Comparison of ENCODE assay signal across 16 mouse cellular contexts in genomic region chr3:123591319-123591718, GRCm38 (mm10).
DNase-seq lines count a peak whose midpoint lies in the region; ATAC-seq and TF ChIP-seq lines count a peak whose summit lies in the region.
"Had no signal": no experiment of that assay in that cellular context is flagged by ENCODE, and none has a peak within 500 bp of the region (broad histone marks: within the 10 kb centered on the region; RNA-seq: fewer than 3 reads in every experiment).

No protein-coding gene starts in this region.

- H3K9me3 ChIP-seq in E14TG2a.4 (ENCODE audit: low read length) = no peaks in the 10 kb centered on the region
- H3K9me3 ChIP-seq in stomach, postnatal 0 days (ENCODE audit: control insufficient read depth, low read length) = no peaks in the 10 kb centered on the region
- H3K9me3 ChIP-seq: hindbrain, embryonic 10.5 days; intestine, embryonic 15.5 days; liver, embryonic 13.5 days; midbrain, embryonic 13.5 days; neural tube, embryonic 12.5 days; stomach, embryonic 15.5 days had no signal

- H3K36me3 ChIP-seq in E14TG2a.4 (ENCODE audit: insufficient read depth, low read length) = no peaks in the 10 kb centered on the region
- no peaks in the 10 kb centered on the region for H3K36me3 ChIP-seq in stomach, postnatal 0 days (ENCODE audit: control insufficient read depth, insufficient read depth, low read length)
- H3K36me3 ChIP-seq: G1E; hindbrain, embryonic 10.5 days; intestine, embryonic 15.5 days; liver, embryonic 13.5 days; neural tube, embryonic 12.5 days; stomach, embryonic 15.5 days had no signal

- ATAC-seq in stomach, postnatal 0 days (ENCODE audit: low FRiP score, low TSS enrichment) = no peak
- ATAC-seq in monocyte, adult 5-6 weeks (replicated peaks; ENCODE audit: insufficient number of reproducible peaks, low FRiP score, low TSS enrichment, poor library complexity, severe bottlenecking) = no peak
- ATAC-seq: intestine, embryonic 15.5 days; midbrain, embryonic 13.5 days had no signal

- H3K27ac ChIP-seq in layer of hippocampus, adult 2 months = no peak overlapping the region
- no peak overlapping the region for H3K27ac ChIP-seq in stomach, postnatal 0 days (replicated peaks)
- H3K27ac ChIP-seq: hindbrain, embryonic 10.5 days; intestine, embryonic 15.5 days; liver, embryonic 13.5 days; midbrain, embryonic 13.5 days; neural tube, embryonic 12.5 days; stomach, embryonic 15.5 days had no signal

- H3K4me2 ChIP-seq in stomach, postnatal 0 days (replicated peaks; ENCODE audit: low read depth) = no peak overlapping the region
- H3K4me2 ChIP-seq: intestine, embryonic 15.5 days; liver, embryonic 13.5 days; midbrain, embryonic 13.5 days; neural tube, embryonic 12.5 days; stomach, embryonic 15.5 days had no signal

- no peak overlapping the region for H3K9ac ChIP-seq in stomach, postnatal 0 days (ENCODE audit: low read length)
- H3K9ac ChIP-seq: intestine, embryonic 15.5 days; liver, embryonic 13.5 days; midbrain, embryonic 13.5 days; neural tube, embryonic 12.5 days; stomach, embryonic 15.5 days had no signal

- 62% methylated on average over 17 of the region's 17 CpGs for WGBS in stomach, postnatal 0 days

- DNase-seq in layer of hippocampus, adult 2 months (ENCODE audit: low spot score in 2 of 2) = no peak
- DNase-seq in layer of hippocampus, postnatal 10 days (ENCODE audit: low spot score in 2 of 2) = no peak
- DNase-seq in R1 (ENCODE audit: low read depth, low spot score) = peak; percentile 45
- DNase-seq in stomach, postnatal 0 days (ENCODE audit: low spot score) = peak; percentile 14
- DNase-seq in gastrocnemius, adult 18-20 months (ENCODE audit: low spot score) = no peak
- DNase-seq: cerebellum, adult 2 months; liver, embryonic 13.5 days; lung, postnatal 36 days had no signal

- H3K4me3 ChIP-seq in layer of hippocampus, adult 2 months = no peak overlapping the region
- H3K4me3 ChIP-seq in E14TG2a.4 (replicated peaks; ENCODE audit: low read length) = no peak overlapping the region
- no peak overlapping the region for H3K4me3 ChIP-seq in stomach, postnatal 0 days (ENCODE audit: low read depth, low read length)
- H3K4me3 ChIP-seq: hindbrain, embryonic 10.5 days; intestine, embryonic 15.5 days; liver, embryonic 13.5 days; midbrain, embryonic 13.5 days; neural tube, embryonic 12.5 days; stomach, embryonic 15.5 days had no signal

- no peak for TF ChIP-seq EP300 in stomach, postnatal 0 days (optimal IDR thresholded peaks at IDR 0.05)

- H3K4me1 ChIP-seq in E14TG2a.4 (replicated peaks; ENCODE audit: low read depth, low read length) = no peaks in the 10 kb centered on the region
- H3K4me1 ChIP-seq in stomach, postnatal 0 days (replicated peaks; ENCODE audit: control insufficient read depth, insufficient read depth) = no peaks in the 10 kb centered on the region
- H3K4me1 ChIP-seq: hindbrain, embryonic 10.5 days; intestine, embryonic 15.5 days; liver, embryonic 13.5 days; midbrain, embryonic 13.5 days; neural tube, embryonic 12.5 days; stomach, embryonic 15.5 days had no signal

- peak; percentile 49 for TF ChIP-seq CTCF in layer of hippocampus, adult 2 months (conservative IDR thresholded peaks at IDR 0.05)
- TF ChIP-seq CTCF in E14TG2a.4 (conservative IDR thresholded peaks at IDR 0.05; ENCODE audit: low read length) = peak; percentile 52
- TF ChIP-seq CTCF in stomach, postnatal 0 days (IDR thresholded peaks at IDR 0.05; ENCODE audit: low read depth) = peak; percentile 39

- no peaks in the 10 kb centered on the region for H3K27me3 ChIP-seq in E14TG2a.4 (ENCODE audit: insufficient read depth, low read length)
- no peaks in the 10 kb centered on the region for H3K27me3 ChIP-seq in stomach, postnatal 0 days (ENCODE audit: control insufficient read depth, insufficient read depth, low read length)
- H3K27me3 ChIP-seq: intestine, embryonic 15.5 days; liver, embryonic 13.5 days; midbrain, embryonic 13.5 days; neural tube, embryonic 12.5 days; stomach, embryonic 15.5 days had no signal

Comparison
In these comparisons a context has a peak if more than half of its experiments do, and no peak if none do; other contexts are left out.
1. DNase-seq: peak in R1 (single experiment) and stomach, postnatal 0 days (single experiment); none in layer of hippocampus, adult 2 months (0 of 2), layer of hippocampus, postnatal 10 days (0 of 2) and gastrocnemius, adult 18-20 months (single experiment).
2. Peak in every context shown above with its lines, with median percentiles within 50 percentile points of each other: CTCF ChIP-seq.